Mouse (Mus musculus) granulocyte monocyte progenitor cell, adult 5-6 weeks (primary cell): ENCODE data around the gene Txn1. TPM values are rescaled to one million over a fixed set of nuclear protein-coding genes. Genes with fewer than 3 reads are reported as not detected.
A peak's percentile ranks its signal among the peaks of the same experiment; 100 is the strongest.

Source experiments
- ATAC-seq: replicated peaks from 2 replicates; pipeline ENCODE4 v1.8.0; 2016; ENCODE audit warnings: mild to moderate bottlenecking, moderate TSS enrichment, inconsistent platforms; ENCODE audit not compliant: poor library complexity, severe bottlenecking
- total RNA-seq, 2 experiments: library from RNA; stranded (forward) in 1 of 2; stranded (reverse) in 1 of 2; fragments of 200-712, 200-1000 nt in 1 of 2; fragments of >200 nt in 1 of 2; fragmentation: Nextera tagmentation in 1 of 2; gene quantifications; 2 replicates each; pipeline ENCODE4 v1.2.3; 2014 to 2017

The Txn1 gene
- total RNA-seq, 2 experiments from 2014 or later = 150 to 474 TPM

DNA sequence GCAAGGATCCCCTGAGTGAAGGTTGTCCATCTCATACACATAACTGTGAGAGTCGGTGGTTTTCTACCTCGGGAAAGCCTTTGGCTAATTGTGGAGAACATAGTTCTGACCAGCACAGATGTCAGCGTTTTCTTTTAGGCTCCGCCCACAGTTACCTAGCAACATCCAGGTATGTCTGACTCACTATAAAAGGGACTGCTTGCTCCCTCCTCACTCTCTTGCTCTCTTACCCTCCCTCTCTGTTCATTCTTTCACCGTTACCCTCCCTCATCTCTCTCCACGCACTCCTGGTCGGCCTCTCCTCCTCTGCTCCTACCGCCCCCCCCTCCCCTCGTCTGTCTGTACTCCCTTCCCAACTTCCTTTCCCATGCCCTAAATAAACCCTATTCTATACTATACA, 51.6 kb downstream of the Txn1 start:
- ATAC-seq = no peak

GRCm38 (mm10) chr4:57904211-57904610, 52.0 kb downstream of the Txn1 start:
- peak; percentile 26; the same call in 1 of the 2 replicates for ATAC-seq

GRCm38 (mm10) chr4:57902619-57903018, 53.6 kb downstream of the Txn1 start:
- peak; percentile 90 for ATAC-seq

DNA sequence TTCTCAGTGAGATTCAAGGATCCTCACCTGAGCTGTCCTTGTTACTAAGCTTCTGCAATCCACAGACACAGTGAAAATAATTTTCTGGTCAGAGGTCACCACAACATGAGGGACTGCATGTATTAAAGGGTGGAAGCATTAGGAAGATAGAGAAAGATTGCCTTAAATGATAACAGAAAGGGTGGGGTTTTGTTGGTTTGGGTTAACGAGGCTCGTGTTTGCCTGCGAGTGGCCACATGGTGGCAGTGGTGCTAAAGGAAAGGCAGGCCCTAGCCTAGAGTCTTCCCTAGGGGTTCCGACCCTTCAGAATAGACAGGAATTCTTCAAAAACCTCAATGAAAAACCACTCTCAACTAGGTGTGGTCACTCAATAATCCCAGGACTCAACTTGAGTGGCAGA, 55.0 kb downstream of the Txn1 start:
- peak; percentile 65 for ATAC-seq

DNA sequence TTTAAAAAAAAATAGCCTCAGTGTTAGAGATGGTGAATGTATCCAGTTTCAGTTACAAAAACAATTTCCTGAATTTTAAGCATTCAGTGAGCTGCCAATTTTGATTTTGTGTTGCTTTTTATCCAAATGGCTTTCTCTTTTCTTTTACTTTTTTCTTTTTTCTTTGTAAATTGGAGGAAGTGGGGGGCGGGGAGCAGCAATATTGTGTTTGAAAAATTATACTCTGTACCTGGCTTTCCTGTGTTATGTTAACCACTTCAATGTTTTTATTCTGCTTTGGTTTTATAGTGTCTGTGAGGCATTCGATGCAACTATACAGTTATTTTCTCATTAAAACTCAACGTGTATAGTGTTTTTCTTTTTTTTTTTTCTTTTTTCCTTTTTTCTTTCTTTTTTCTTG, 59.6 kb downstream of the Txn1 start:
- no peak for ATAC-seq

DNA sequence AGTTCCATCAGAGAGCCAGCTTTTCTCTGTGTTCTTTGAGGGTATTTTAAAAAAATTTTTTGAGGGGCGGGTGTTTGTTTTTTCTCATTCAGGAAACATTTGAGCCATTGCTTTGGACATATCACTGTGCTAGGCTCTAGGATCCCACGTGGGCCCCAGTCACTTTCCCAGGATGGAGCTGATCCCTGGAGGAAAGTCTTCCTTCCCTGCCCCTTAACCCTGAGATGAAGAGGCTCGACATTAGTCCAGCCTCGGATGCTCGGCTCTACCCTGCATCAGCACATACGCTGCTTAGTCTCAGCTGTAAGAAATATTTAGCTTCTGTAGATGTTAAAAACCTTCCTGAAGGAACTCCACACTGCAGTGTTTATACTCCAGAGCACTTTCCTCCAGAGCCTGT, 60.3 kb downstream of the Txn1 start:
- no peak for ATAC-seq

- no peak for ATAC-seq
These were observed 61.1 kb downstream of the Txn1 start for GRCm38 (mm10) chr4:57895140-57895539.

Other genes with a start within 250 kb of the Txn1 start
- gene Akap2, start 238.8 kb downstream of the Txn1 start, total RNA-seq (2014; fragmentation: Nextera tagmentation) = not detected in 2 replicates
- not detected in 2 replicates for gene Akap2, start 238.8 kb downstream of the Txn1 start, total RNA-seq (2017)
- gene D630039A03Rik, start 40.1 kb downstream of the Txn1 start, total RNA-seq (2014; fragmentation: Nextera tagmentation) = not detected in 2 replicates
- 0.09 TPM in 1 of 2 replicates, not detected in the other for gene D630039A03Rik, start 40.1 kb downstream of the Txn1 start, total RNA-seq (2017)
- not detected in 2 replicates for gene Txndc8, start 52.7 kb upstream of the Txn1 start, total RNA-seq (2014; fragmentation: Nextera tagmentation)
- not detected in 2 replicates for gene Txndc8, start 52.7 kb upstream of the Txn1 start, total RNA-seq (2017)